ENCODE assay signal across 8 mouse cellular contexts in the genomic region with DNA sequence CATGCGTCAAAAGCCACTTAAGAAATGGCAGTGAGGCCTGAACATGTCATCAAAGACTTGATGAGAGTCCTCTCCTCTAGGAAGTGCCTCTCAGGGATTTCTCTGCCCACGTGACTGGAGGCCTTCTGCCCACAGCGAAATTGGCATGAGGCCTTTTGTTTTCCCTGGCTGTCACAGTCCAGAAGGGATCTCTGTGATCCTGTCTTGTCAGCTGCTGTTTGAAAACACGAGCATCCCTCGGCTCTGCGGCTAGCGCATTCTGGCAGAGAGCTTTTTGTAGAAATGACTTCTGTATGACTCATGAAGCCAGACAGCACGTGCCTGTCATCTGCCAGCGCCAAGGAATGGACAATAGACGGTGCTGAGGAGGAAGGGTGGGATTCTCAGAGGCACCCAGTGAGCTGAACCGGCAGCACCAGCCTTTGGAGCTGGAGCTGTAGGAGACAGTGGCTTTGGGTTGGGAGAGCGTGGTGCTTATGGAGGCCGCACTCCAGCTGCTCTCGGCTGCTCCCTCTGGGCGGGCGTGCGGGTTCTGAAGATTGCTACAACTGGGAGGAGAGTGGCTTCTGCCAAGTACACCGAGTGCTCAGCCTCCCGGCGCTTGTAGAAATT. TPM values are rescaled to one million over a fixed set of nuclear protein-coding genes. Genes with fewer than 3 reads are reported as not detected.
A peak's percentile ranks its signal among the peaks of the same experiment; 100 is the strongest.
DNase-seq lines count a peak whose midpoint lies in the region; ATAC-seq and TF ChIP-seq lines count a peak whose summit lies in the region.
"Had no signal": no experiment of that assay in that cellular context is flagged by ENCODE, and none has a peak within 500 bp of the region (broad histone marks: within the 10 kb centered on the region; RNA-seq: fewer than 3 reads in every experiment).

No protein-coding gene starts in this region.

- DNase-seq in Patski (ENCODE audit: low read depth, low spot score): peak; percentile 85
- DNase-seq in adrenal gland, postnatal 36 days: peak; percentile 81 to 83
- peak; percentile 48 to 75 for DNase-seq in frontal cortex, postnatal 14 days (ENCODE audit: low spot score in 2 of 2)
- DNase-seq in hindbrain, postnatal 0 days (ENCODE audit: low spot score): peak; percentile 67
- peak; percentile 77 to 92 for DNase-seq in left cerebral cortex, postnatal 25 days (ENCODE audit: low spot score in 2 of 2)
- DNase-seq in right cerebral cortex, postnatal 36 days (ENCODE audit: low spot score in 2 of 2): peak; percentile 85
- no peak for DNase-seq in spleen, adult 12 weeks (ENCODE audit: low spot score)

- intact Hi-C loops in left cerebral cortex, postnatal 25 days (cut with DNase I): no loop called here

- H3K4me2 ChIP-seq in hindbrain, postnatal 0 days (ENCODE audit: low read depth, low read length): no peak overlapping the region

- H3K9ac ChIP-seq in hindbrain, postnatal 0 days (replicated peaks; ENCODE audit: low read length): no peak overlapping the region

- WGBS in hindbrain, postnatal 0 days: 43% methylated on average over 20 of the region's 20 CpGs

- no peaks in the 10 kb centered on the region for H3K27me3 ChIP-seq in Patski
- H3K27me3 ChIP-seq in hindbrain, postnatal 0 days (ENCODE audit: insufficient read depth, low read length): no peaks in the 10 kb centered on the region

- H3K4me1 ChIP-seq in hindbrain, postnatal 0 days (ENCODE audit: insufficient read depth, low read length): no peaks in the 10 kb centered on the region

- no peak for TF ChIP-seq CTCF in Patski (IDR thresholded peaks at IDR 0.05)
- TF ChIP-seq CTCF in hindbrain, postnatal 0 days (IDR thresholded peaks at IDR 0.05; ENCODE audit: low read depth): 0 out of 2 replicates have a peak, but pooled peaks have one; percentile 12

- in situ Hi-C loops in Patski (cut with MboI; ENCODE audit: low pct_unique_long_range_greater_than_20kb): no loop called here

- CTCF ChIA-PET in Patski (lab: Charles Lee): no interaction called here

- H3K27ac ChIP-seq in hindbrain, postnatal 0 days: peak overlapping the region; percentile 60

- peak; percentile 82 for ATAC-seq in Patski
- ATAC-seq in hindbrain, postnatal 0 days: peak; percentile 88

- H3K9me3 ChIP-seq in hindbrain, postnatal 0 days (ENCODE audit: low read length): no peaks in the 10 kb centered on the region

- H3K36me3 ChIP-seq in hindbrain, postnatal 0 days (ENCODE audit: insufficient read depth, low read length): peaks cover 58% of the 10 kb centered on the region

- POLR2A ChIA-PET in Patski (lab: Charles Lee): no interaction called here

- H3K4me3 ChIP-seq in hindbrain, postnatal 0 days (ENCODE audit: low read length): no peak overlapping the region

RNA-seq across cellular contexts. Expression of gene Smarcal1, which starts 10.4 kb away (rescaled TPM):
- polyA plus RNA-seq in Patski (2021): 33.6 TPM
- 10 to 100 TPM; 44.8 to 47.0 TPM for total RNA-seq in adrenal gland, postnatal 36 days (2021)
- total RNA-seq in hindbrain, postnatal 0 days (2014; rRNA removed): 42.0 and 53.6 TPM in 2 replicates
- 19.1 and 19.7 TPM in 2 replicates for polyA plus RNA-seq in hindbrain, postnatal 0 days (2015; fragmentation: Nextera tagmentation; extraction: Ambion mirVana)
- 10 to 100 TPM; 58.3 to 61.5 TPM for total RNA-seq in left cerebral cortex, postnatal 25 days (2021)

RNA-seq across cellular contexts. Expression of gene March4, which starts 56.7 kb away (rescaled TPM):
- polyA plus RNA-seq in Patski (2021): 0.37 TPM
- under 1 TPM; 0.30 to 0.56 TPM for total RNA-seq in adrenal gland, postnatal 36 days (2021)
- 34.6 and 34.9 TPM in 2 replicates for total RNA-seq in hindbrain, postnatal 0 days (2014; rRNA removed)
- 6.6 and 7.5 TPM in 2 replicates for polyA plus RNA-seq in hindbrain, postnatal 0 days (2015; fragmentation: Nextera tagmentation; extraction: Ambion mirVana)
- 10 to 100 TPM; 24.4 to 25.9 TPM for total RNA-seq in left cerebral cortex, postnatal 25 days (2021)
- total RNA-seq: common myeloid progenitor, adult 5-6 weeks had no signal

Comparison
In these comparisons a context has a peak if more than half of its experiments do, and no peak if none do; other contexts are left out.
1. RNA of gene March4, which starts 56.7 kb away (total RNA-seq): 34.6 to 34.9 TPM in hindbrain, postnatal 0 days and 24.4 to 25.9 TPM in left cerebral cortex, postnatal 25 days; 0.30 to 0.56 TPM in adrenal gland, postnatal 36 days; every median in the first group is over 10 times any median in the second.